Mouse (Mus musculus) myocyte (in vitro differentiated cells): Measurements from ENCODE around the gene Slc12a7. TPM values are rescaled to one million over a fixed set of nuclear protein-coding genes. Genes with fewer than 3 reads are reported as not detected.

ENCODE experiments used
- H3K27me3 ChIP-seq: one replicate; pipeline ENCODE4 v1.6.1; 2011; ENCODE audit not compliant: control insufficient read depth, insufficient read depth, insufficient read length
- H3K36me3 ChIP-seq: one replicate; pipeline ENCODE4 v1.6.1; 2011; ENCODE audit not compliant: control insufficient read depth, insufficient read depth
- H3K4me2 ChIP-seq: one replicate; pipeline ENCODE4 v1.6.1; 2011; ENCODE audit warnings: low read depth, control low read depth
- H3K4me3 ChIP-seq: one replicate; pipeline ENCODE4 v1.5.1; 2011; ENCODE audit warnings: mild to moderate bottlenecking, control low read depth, moderate library complexity
- H3K79me2 ChIP-seq: one replicate; pipeline ENCODE4 v1.6.1; 2011; ENCODE audit not compliant: control insufficient read depth, insufficient read depth
- H3ac ChIP-seq: one replicate; pipeline ENCODE4 v1.6.1; 2011; ENCODE audit not compliant: control insufficient read depth, insufficient read length
- CEBPB ChIP-seq: IDR thresholded peaks from 2 replicates; pipeline ENCODE4 v1.6.1; 2011; ENCODE audit warnings: mild to moderate bottlenecking, moderate library complexity; ENCODE audit not compliant: poor library complexity, insufficient read depth, severe bottlenecking
- E2F4 ChIP-seq: IDR thresholded peaks from one replicate; pipeline ENCODE4 v1.6.1; 2011; ENCODE audit warnings: mild to moderate bottlenecking, control low read depth, moderate library complexity; ENCODE audit not compliant: insufficient read depth
- MAX ChIP-seq: IDR thresholded peaks from one replicate; pipeline ENCODE4 v1.6.1; 2011; ENCODE audit warnings: low read depth, mild to moderate bottlenecking, control low read depth
- MYOD1 ChIP-seq, 3 experiments: IDR thresholded peaks; one replicate each; pipeline ENCODE4 v1.6.1; 2011; ENCODE audit warnings: control low read depth in 2 of 3, low read depth in 2 of 3, mild to moderate bottlenecking in 2 of 3, moderate library complexity in 1 of 3; ENCODE audit not compliant: insufficient read length in 2 of 3, control insufficient read depth in 1 of 3
- MYOG ChIP-seq, 3 experiments: IDR thresholded peaks; one replicate each; pipeline ENCODE4 v1.6.1; 2011; ENCODE audit warnings: control low read depth in 2 of 3, low read depth in 2 of 3, mild to moderate bottlenecking in 2 of 3; ENCODE audit not compliant: insufficient read length in 2 of 3, control insufficient read depth in 1 of 3, insufficient read depth in 1 of 3
- POLR2A ChIP-seq: IDR thresholded peaks from one replicate; pipeline ENCODE4 v1.6.1; 2011; ENCODE audit warnings: low read depth, mild to moderate bottlenecking, control low read depth, moderate library complexity; ENCODE audit not compliant: insufficient read length
- POLR2AphosphoS2 ChIP-seq: IDR thresholded peaks from one replicate; pipeline ENCODE4 v1.6.1; 2011; ENCODE audit warnings: low read depth, control low read depth; ENCODE audit not compliant: insufficient read length
- REST ChIP-seq: IDR thresholded peaks from one replicate; pipeline ENCODE4 v1.6.1; 2011; ENCODE audit warnings: mild to moderate bottlenecking, control low read depth, moderate library complexity; ENCODE audit not compliant: insufficient read depth, insufficient read length
- SRF ChIP-seq: IDR thresholded peaks from one replicate; pipeline ENCODE4 v1.6.1; 2011; ENCODE audit warnings: low read depth; ENCODE audit not compliant: control insufficient read depth, insufficient read length
- TCF12 ChIP-seq: IDR thresholded peaks from one replicate; pipeline ENCODE4 v1.6.1; 2011; ENCODE audit warnings: mild to moderate bottlenecking, control low read depth; ENCODE audit not compliant: poor library complexity, insufficient read depth, severe bottlenecking
- TCF3 ChIP-seq: IDR thresholded peaks from one replicate; pipeline ENCODE4 v1.6.1; 2011; ENCODE audit warnings: low read depth, control low read depth; ENCODE audit not compliant: insufficient read length
- USF1 ChIP-seq: IDR thresholded peaks from one replicate; pipeline ENCODE4 v1.6.1; 2011; ENCODE audit warnings: low read depth, mild to moderate bottlenecking, control low read depth, moderate library complexity
- polyA plus RNA-seq: library from polyadenylated mRNA; unstranded; fragments of >200 nt; fragmentation: generic; extraction: Trizol; gene quantifications from one replicate; pipeline ENCODE4 v1.2.1, GENCODE M21; 2012; ENCODE audit warnings: missing spikeins

The Slc12a7 gene
- polyA plus RNA-seq, 1 experiment = 25.7 TPM

DNA sequence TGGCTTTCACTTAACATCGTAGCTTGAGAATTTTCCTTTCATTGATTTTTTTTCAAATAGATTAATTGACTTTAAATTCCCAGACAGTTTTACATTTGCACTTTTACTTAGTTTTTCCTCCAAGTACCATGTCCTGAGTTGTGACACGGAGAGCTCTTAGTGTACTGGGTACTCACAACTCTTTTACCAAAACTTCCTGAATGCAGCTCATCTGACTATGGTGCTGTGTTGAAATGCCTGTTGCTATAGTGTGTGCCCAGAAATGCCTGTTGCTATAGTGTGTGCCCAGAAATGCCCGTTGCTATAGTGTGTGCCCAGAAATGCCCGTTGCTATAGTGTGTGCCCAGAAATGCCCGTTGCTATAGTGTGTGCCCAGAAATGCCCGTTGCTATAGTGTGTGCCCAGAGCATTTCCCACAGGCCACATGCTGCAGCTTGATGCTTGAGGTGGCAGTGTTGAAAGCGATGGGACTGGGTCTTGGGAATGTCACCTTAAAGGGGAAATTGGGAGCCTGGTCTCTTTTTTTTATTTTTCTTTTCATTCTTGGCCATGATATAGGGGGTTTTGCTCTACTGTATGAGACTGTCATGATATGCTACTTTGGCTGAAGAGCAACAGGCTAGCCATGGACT lies 28.1 kb upstream of the Slc12a7 start, which contains the start of gene Slc6a19:
Slc6a19 (minus strand) TSS at position 172 of the 632 bp plus-strand sequence.
- no peak within 1 kb of the TSS for H3K4me2 ChIP-seq
- H3K79me2 ChIP-seq = no peaks in the 10 kb centered on the region
- H3K4me3 ChIP-seq = no peak within 1 kb of the TSS
- peaks cover 16% of the 10 kb centered on the region for H3K27me3 ChIP-seq
- TF ChIP-seq POLR2A = no peak
- H3K36me3 ChIP-seq = no peaks in the 10 kb centered on the region
- H3ac ChIP-seq = no peak within 1 kb of the TSS

- Histone ChIP-seq H3K79me2 (no peaks in the 10 kb centered on the region), H3K36me3 (no peaks in the 10 kb centered on the region), H3K4me2 (peak overlapping the region; percentile 30), H3ac (no peak overlapping the region), H3K27me3 (no peaks in the 10 kb centered on the region), H3K4me3 (no peak overlapping the region)
- no peak for TF ChIP-seq MYOG (IDR thresholded peaks at IDR 0.05; ENCODE audit: control insufficient read depth in 1 of 3, insufficient read depth in 1 of 3, insufficient read length in 2 of 3, low read depth in 2 of 3)
- TF ChIP-seq REST = no peak
- TF ChIP-seq MYOD1 (IDR thresholded peaks at IDR 0.05; ENCODE audit: control insufficient read depth in 1 of 3, insufficient read length in 2 of 3, low read depth in 2 of 3) = no peak
- no peak for TF ChIP-seq E2F4
- TF ChIP-seq SRF = no peak
- no peak for TF ChIP-seq USF1
- no peak for TF ChIP-seq POLR2A
- no peak for TF ChIP-seq POLR2AphosphoS2
These were observed 23.4 kb upstream of the Slc12a7 start for GRCm38 (mm10) chr13:73709491-73709890.

GRCm38 (mm10) chr13:73711221-73711620 lies 21.7 kb upstream of the Slc12a7 start:
- no peak overlapping the region for H3K4me2 ChIP-seq
- no peak for TF ChIP-seq SRF
- TF ChIP-seq E2F4 = no peak
- no peak for TF ChIP-seq MYOG (IDR thresholded peaks at IDR 0.05; ENCODE audit: control insufficient read depth in 1 of 3, insufficient read depth in 1 of 3, insufficient read length in 2 of 3, low read depth in 2 of 3)
- H3K79me2 ChIP-seq = no peaks in the 10 kb centered on the region
- no peaks in the 10 kb centered on the region for H3K36me3 ChIP-seq
- H3K27me3 ChIP-seq = no peaks in the 10 kb centered on the region
- H3K4me3 ChIP-seq = no peak overlapping the region
- no peak overlapping the region for H3ac ChIP-seq

- H3K4me3 ChIP-seq = no peak overlapping the region
- H3K27me3 ChIP-seq = no peaks in the 10 kb centered on the region
- no peak overlapping the region for H3ac ChIP-seq
- H3K4me2 ChIP-seq = no peak overlapping the region
- no peaks in the 10 kb centered on the region for H3K79me2 ChIP-seq
- no peaks in the 10 kb centered on the region for H3K36me3 ChIP-seq
- no peak for TF ChIP-seq TCF3
- TF ChIP-seq MYOD1 (IDR thresholded peaks at IDR 0.05; ENCODE audit: control insufficient read depth in 1 of 3, insufficient read length in 2 of 3, low read depth in 2 of 3) = no peak
- no peak for TF ChIP-seq MAX
- TF ChIP-seq MYOG (IDR thresholded peaks at IDR 0.05; ENCODE audit: control insufficient read depth in 1 of 3, insufficient read depth in 1 of 3, insufficient read length in 2 of 3, low read depth in 2 of 3) = no peak
- no peak for TF ChIP-seq POLR2AphosphoS2
- no peak for TF ChIP-seq TCF12
- TF ChIP-seq E2F4 = no peak
- no peak for TF ChIP-seq USF1
- TF ChIP-seq REST = no peak
- no peak for TF ChIP-seq POLR2A
- TF ChIP-seq SRF = no peak
These were observed 21.1 kb upstream of the Slc12a7 start for GRCm38 (mm10) chr13:73711803-73712202.

- H3K27me3 ChIP-seq = no peaks in the 10 kb centered on the region
- H3K4me3 ChIP-seq = no peak overlapping the region
- TF ChIP-seq CEBPB = peak; percentile 54
- TF ChIP-seq MYOG (IDR thresholded peaks at IDR 0.05; ENCODE audit: control insufficient read depth in 1 of 3, insufficient read depth in 1 of 3, insufficient read length in 2 of 3, low read depth in 2 of 3) = no peak
- TF ChIP-seq SRF = no peak
- H3ac ChIP-seq = no peak overlapping the region
- H3K36me3 ChIP-seq = no peaks in the 10 kb centered on the region
- no peaks in the 10 kb centered on the region for H3K79me2 ChIP-seq
- H3K4me2 ChIP-seq = no peak overlapping the region
These were observed 20.7 kb upstream of the Slc12a7 start for GRCm38 (mm10) chr13:73712228-73712627.

DNA sequence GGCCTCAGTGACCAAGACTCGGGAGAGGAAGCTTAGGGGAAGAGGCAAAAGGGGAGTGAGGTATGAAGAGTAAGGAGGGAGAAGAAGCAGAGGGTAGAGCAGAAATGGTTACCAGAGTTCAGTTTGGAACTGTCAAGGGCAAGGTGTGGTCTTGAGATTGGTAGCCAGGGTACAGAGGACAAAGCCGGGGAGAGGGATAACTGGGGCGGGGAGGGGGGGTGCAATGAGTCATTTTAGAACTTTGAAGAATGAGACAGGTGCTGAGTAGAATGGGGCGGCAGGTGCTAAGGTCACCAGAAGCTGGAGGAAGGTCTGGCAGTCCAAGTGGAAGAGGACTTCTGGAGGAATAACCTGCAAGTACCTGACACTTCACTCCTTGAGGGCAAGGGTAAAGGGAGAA lies 19.7 kb upstream of the Slc12a7 start:
- no peak overlapping the region for H3ac ChIP-seq
- TF ChIP-seq MYOD1 (IDR thresholded peaks at IDR 0.05; ENCODE audit: control insufficient read depth in 1 of 3, insufficient read length in 2 of 3, low read depth in 2 of 3) (no peak), POLR2AphosphoS2 (no peak), SRF (no peak), USF1 (no peak), REST (no peak), TCF12 (no peak), MAX (no peak), CEBPB (no peak), MYOG (IDR thresholded peaks at IDR 0.05; ENCODE audit: control insufficient read depth in 1 of 3, insufficient read depth in 1 of 3, insufficient read length in 2 of 3, low read depth in 2 of 3) (no peak), TCF3 (no peak), E2F4 (no peak), POLR2A (no peak)
- H3K4me2 ChIP-seq = no peak overlapping the region
- no peaks in the 10 kb centered on the region for H3K36me3 ChIP-seq
- H3K79me2 ChIP-seq = no peaks in the 10 kb centered on the region
- H3K4me3 ChIP-seq = no peak overlapping the region
- H3K27me3 ChIP-seq = no peaks in the 10 kb centered on the region
